Mouse (Mus musculus): ENCODE data around the gene Vmn1r103. TPM values are rescaled to one million over a fixed set of nuclear protein-coding genes. Genes with fewer than 3 reads are reported as not detected.

The Vmn1r103 gene
- total RNA-seq (2023) = not detected

GRCm38 (mm10) chr7:20510434-20510833 is at the start of gene Vmn1r103:
Vmn1r103 (minus strand) TSS chr7:20510534.

DNA sequence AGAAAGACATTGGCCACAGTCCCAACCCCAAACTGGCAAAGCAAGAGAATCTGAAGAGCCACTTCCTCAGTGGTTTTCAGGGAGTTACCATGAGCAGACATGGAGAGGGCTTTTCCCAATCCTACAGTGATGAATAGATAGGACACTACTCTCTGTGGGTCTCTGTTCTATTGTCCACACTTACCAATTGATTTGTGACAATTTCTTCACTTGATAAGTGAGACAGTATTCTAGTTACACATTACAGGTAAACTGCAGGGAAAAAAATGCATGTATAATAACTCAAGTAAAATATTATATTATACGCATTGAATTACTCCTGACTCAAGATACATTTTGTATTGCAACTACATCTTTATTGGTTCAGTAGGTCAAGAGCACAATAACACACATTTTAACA is 35.3 kb upstream of the Vmn1r103 start, which contains the start of gene Gm5726:
Gene Gm5726 (minus strand): TSS at position 101 of the 400 bp plus-strand sequence.

GRCm38 (mm10) chr7:20533537-20533936 is 23.2 kb upstream of the Vmn1r103 start, which contains the start of gene Vmn1r104:
Vmn1r104 (plus strand) TSS chr7:20533837.

GRCm38 (mm10) chr7:20474825-20475224 is 35.5 kb downstream of the Vmn1r103 start, which contains the start of gene Gm10670:
Gm10670 (minus strand) TSS chr7:20474925.

Other genes with a start within 250 kb of the Vmn1r103 start
- gene Gm5890, start 247.7 kb downstream of the Vmn1r103 start, total RNA-seq (2023) = not detected
- gene Gm4133, start 176.5 kb downstream of the Vmn1r103 start, total RNA-seq (2023) = not detected
- gene Gm5728, start 135.1 kb downstream of the Vmn1r103 start, total RNA-seq (2023) = not detected
- not detected for gene Vmn1r100, start 92.6 kb downstream of the Vmn1r103 start, total RNA-seq (2023)
- gene Vmn1r101, start 67.9 kb downstream of the Vmn1r103 start, total RNA-seq (2023) = not detected
- not detected for gene Gm10670, start 35.6 kb downstream of the Vmn1r103 start, total RNA-seq (2023)
- gene Vmn1r104, start 23.3 kb upstream of the Vmn1r103 start, total RNA-seq (2023) = not detected
- not detected for gene Gm5726, start 35.2 kb upstream of the Vmn1r103 start, total RNA-seq (2023)
- not detected for gene Gm4141, start 65.7 kb upstream of the Vmn1r103 start, total RNA-seq (2023)
- gene Gm4513, start 88.5 kb upstream of the Vmn1r103 start, total RNA-seq (2023) = not detected
- gene Vmn1r107, start 158.4 kb upstream of the Vmn1r103 start, total RNA-seq (2023) = not detected
- not detected for gene Vmn1r111, start 192.7 kb upstream of the Vmn1r103 start, total RNA-seq (2023)
- not detected for gene Gm10668, start 220.1 kb upstream of the Vmn1r103 start, total RNA-seq (2023)

Measured in monocyte, adult 59 days (primary cell).